Mouse (Mus musculus): Measurements from ENCODE around the gene Wdr24.

DNA sequence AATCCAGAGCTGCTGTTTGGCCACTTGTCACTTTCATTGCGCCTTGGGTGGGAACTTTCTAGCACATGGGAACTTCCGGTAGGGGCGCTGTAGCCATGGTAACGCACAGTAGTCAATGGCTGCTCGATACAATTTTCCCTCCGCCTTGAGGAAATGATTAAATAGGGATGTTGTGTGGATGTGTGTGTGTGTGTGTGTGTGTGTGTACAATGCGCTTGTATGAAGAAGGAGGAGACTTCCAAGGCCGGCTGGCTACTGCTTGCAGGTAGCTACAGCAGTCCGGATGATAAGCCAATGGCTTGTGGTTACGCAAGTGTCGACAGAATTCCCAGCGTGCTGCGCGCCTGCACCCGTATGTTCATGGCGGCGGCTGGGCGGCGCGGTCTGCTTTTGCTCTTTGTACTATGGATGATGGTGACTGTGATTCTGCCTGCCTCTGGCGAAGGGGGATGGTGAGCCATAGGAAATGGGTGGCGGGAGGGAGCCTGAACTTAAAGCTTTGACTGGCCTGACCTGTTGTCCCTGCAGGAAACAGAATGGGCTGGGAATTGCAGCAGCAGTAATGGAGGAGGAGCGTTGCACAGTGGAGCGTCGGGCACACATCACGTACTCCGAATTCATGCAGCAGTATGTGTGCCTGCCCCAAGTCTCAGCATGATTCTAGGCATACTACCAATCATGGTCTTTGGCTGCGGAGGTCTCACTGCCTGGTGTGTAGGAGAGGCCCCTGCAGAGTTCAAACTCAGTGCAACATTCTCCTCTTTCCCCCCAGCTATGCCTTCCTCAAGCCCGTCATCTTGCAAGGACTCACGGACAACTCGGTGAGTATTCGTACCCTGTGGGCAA is 5.5 kb downstream of the Wdr24 start, which contains the start of gene Jmjd8:
- no peak; the same call in 1 of the 2 replicates for TF ChIP-seq GATA1 (IDR thresholded peaks at IDR 0.05; ENCODE audit: low read length)
- TF ChIP-seq TAL1 (IDR thresholded peaks at IDR 0.05; ENCODE audit: low read length), result no peak
